Mouse (Mus musculus): ENCODE measurements around the gene Sept10.

DNA sequence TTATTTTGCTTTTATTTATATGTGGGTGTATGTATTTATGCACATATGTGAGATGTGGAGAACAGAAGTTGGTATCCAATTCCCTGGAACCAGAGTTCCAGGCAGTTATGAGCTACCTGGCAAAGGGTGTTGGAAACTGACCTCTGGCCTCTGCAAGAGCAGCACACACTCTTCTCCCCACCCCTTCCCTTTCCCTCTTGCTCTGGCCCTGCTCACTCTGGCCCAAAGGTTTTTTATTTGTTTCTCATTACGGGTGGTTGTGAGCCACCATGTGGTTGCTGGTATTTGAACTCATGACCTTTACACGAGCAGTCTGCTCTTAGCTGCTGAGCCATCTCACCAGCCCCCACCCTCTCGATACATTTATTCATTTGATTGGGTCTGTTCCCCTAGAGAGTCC, 47.1 kb upstream of the Sept10 start:
- TF ChIP-seq CTCF (IDR thresholded peaks at IDR 0.05; ENCODE audit: extremely low read depth, insufficient read length, insufficient replicate concordance, low read depth, low read length) (no peak), POLR2A (IDR thresholded peaks at IDR 0.05; ENCODE audit: low read depth, low read length) (no peak)
